Mouse (Mus musculus): Measurements from ENCODE around the gene Morc1. TPM values are rescaled to one million over a fixed set of nuclear protein-coding genes. Genes with fewer than 3 reads are reported as not detected.

Morc1 gene
- polyA plus RNA-seq, 1 experiment from 2014 or later: 0.19 TPM

DNA sequence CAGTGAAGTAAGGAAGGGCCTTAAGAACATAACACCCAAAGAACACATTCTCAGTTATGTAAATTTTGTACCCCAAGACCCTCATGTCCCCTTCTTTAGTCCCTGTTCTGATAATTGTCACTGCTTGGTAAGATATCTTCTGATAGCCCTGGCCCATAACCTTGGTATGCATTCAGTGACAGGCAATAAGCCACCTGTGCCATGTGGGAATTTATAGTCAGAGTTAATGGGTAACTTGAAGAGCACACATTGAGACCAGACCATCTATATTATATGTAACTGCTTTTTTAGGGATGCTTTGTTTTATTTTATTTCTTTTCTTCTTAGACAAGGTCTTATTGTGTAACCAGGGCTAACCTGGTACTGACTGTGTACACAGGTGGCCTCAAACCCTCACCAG lies 27.0 kb upstream of the Morc1 start:
- Histone ChIP-seq H3K9me3 (ENCODE audit: control insufficient read depth, low read length) (no peaks in the 10 kb centered on the region), H3K27ac (replicated peaks) (no peak overlapping the region)

DNA sequence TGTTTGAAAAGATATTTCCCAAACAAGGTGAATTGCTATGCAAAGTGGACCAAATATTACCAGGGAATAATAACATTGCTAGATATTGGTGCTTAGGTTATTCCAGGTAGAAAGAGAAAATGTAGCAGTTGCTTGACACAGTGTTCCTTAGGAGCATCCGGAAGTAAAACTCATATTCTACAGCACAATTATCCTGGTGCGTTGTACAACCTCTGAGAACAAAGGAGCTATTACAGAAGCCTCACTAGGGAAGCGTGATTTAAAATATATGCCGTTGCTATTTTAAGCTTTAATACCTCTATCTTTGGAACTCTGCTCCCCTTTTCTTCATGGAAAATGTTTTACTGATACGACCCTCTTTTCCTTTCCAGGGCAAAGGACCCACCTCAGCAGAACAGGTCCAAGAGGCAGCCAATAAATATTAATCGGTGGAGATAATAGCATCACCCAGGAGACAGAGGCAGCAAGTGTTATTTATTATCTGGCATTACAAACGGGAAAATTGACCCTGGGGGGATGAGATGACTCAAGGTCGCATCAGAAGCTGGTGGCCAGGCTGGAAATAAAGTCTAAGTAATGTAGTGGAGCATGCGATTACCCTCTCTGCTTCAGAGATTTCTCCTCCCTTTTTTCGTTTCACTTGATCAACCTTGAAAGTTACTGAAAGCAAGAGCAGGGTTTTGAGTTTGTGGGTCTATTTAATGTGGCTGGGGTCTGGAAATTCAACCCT lies 25.2 kb upstream of the Morc1 start:
- Histone ChIP-seq H3K4me1 (replicated peaks; ENCODE audit: control insufficient read depth, insufficient read depth) (0 out of 2 replicates have a peak, but pooled peaks cover 2% of the 10 kb centered on the region), H3K9me3 (ENCODE audit: control insufficient read depth, low read length) (no peaks in the 10 kb centered on the region), H3K36me3 (ENCODE audit: control insufficient read depth, insufficient read depth, low read length) (no peaks in the 10 kb centered on the region), H3K27ac (replicated peaks) (no peak overlapping the region), H3K27me3 (ENCODE audit: control insufficient read depth, insufficient read depth, low read length) (no peaks in the 10 kb centered on the region), H3K4me2 (replicated peaks; ENCODE audit: low read depth) (no peak overlapping the region), H3K4me3 (ENCODE audit: low read depth, low read length) (no peak overlapping the region), H3K9ac (ENCODE audit: low read length) (no peak overlapping the region)
- WGBS: 69% methylated on average over 10 of the region's 10 CpGs
- DNase-seq (ENCODE audit: low spot score): no peak
- TF ChIP-seq CTCF (IDR thresholded peaks at IDR 0.05; ENCODE audit: low read depth) (no peak), EP300 (optimal IDR thresholded peaks at IDR 0.05) (no peak)
- ATAC-seq (ENCODE audit: low FRiP score, low TSS enrichment): no peak

More for the DNA sequence above, 27.0 kb upstream of the Morc1 start:
- no peak overlapping the region for H3K4me3 ChIP-seq (ENCODE audit: low read depth, low read length)
- DNase-seq (ENCODE audit: low spot score) (no peak), ATAC-seq (ENCODE audit: low FRiP score, low TSS enrichment) (no peak)
- TF ChIP-seq CTCF (IDR thresholded peaks at IDR 0.05; ENCODE audit: low read depth) (no peak), EP300 (optimal IDR thresholded peaks at IDR 0.05) (no peak)
- H3K27me3 ChIP-seq (ENCODE audit: control insufficient read depth, insufficient read depth, low read length): no peaks in the 10 kb centered on the region
- no peaks in the 10 kb centered on the region for H3K4me1 ChIP-seq (replicated peaks; ENCODE audit: control insufficient read depth, insufficient read depth)
- no peak overlapping the region for H3K9ac ChIP-seq (ENCODE audit: low read length)
- H3K4me2 ChIP-seq (replicated peaks; ENCODE audit: low read depth): no peak overlapping the region
- H3K36me3 ChIP-seq (ENCODE audit: control insufficient read depth, insufficient read depth, low read length): no peaks in the 10 kb centered on the region

DNA sequence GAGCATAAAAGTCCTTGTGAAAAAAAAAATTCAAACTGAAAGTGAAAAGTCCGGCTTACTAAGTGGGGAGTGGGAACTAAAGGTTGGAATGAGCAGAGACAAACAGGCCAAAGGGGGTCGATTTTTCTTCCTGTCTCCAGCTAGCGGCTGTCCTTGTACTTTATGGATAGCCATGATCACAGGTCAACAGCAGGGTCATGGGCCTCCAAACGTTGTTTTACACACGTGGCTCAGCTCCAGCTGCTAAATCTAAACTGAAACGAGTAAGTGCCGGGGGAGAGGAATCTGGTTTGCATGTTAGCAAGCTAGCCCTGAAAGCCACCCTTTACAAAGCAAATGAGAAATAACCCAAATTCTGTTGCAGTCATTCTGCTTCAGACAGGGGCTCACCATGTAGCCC lies 21.5 kb upstream of the Morc1 start:
- Histone ChIP-seq H3K27me3 (ENCODE audit: control insufficient read depth, insufficient read depth, low read length) (no peaks in the 10 kb centered on the region), H3K27ac (replicated peaks) (no peak overlapping the region), H3K9ac (ENCODE audit: low read length) (peak overlapping the region; percentile 31; the same call in 1 of the 2 replicates), H3K4me2 (replicated peaks; ENCODE audit: low read depth) (peak overlapping the region; percentile 44), H3K4me3 (ENCODE audit: low read depth, low read length) (peak overlapping the region; percentile 31; the same call in 1 of the 2 replicates), H3K4me1 (replicated peaks; ENCODE audit: control insufficient read depth, insufficient read depth) (0 out of 2 replicates have a peak, but pooled peaks cover 2% of the 10 kb centered on the region), H3K9me3 (ENCODE audit: control insufficient read depth, low read length) (no peaks in the 10 kb centered on the region), H3K36me3 (ENCODE audit: control insufficient read depth, insufficient read depth, low read length) (no peaks in the 10 kb centered on the region)
- no peak for TF ChIP-seq EP300 (optimal IDR thresholded peaks at IDR 0.05)
- no peak for TF ChIP-seq CTCF (IDR thresholded peaks at IDR 0.05; ENCODE audit: low read depth)
- no peak for DNase-seq (ENCODE audit: low spot score)
- 23% methylated on average over 7 of the region's 7 CpGs for WGBS
- ATAC-seq (ENCODE audit: low FRiP score, low TSS enrichment): no peak

DNA sequence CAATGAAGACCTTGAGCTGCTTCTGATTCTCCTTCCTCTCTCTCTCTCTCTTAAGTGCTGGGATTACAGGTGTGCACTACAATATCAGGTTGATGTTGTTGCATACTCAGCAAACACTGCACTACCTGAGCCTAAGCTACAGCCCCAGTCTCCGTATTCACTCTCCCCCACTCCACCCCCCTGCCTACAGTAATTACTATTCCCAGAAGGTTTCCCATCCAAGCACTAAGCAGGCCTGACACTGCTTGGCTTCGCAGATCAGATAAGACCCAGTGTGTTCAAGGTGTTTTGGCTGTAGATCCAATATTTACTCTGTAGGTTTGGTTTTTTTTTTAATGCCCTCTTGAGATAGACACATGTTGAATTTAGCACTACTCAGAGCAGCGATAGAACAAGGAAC lies 20.9 kb upstream of the Morc1 start:
- no peak overlapping the region for H3K4me2 ChIP-seq (replicated peaks; ENCODE audit: low read depth)

DNA sequence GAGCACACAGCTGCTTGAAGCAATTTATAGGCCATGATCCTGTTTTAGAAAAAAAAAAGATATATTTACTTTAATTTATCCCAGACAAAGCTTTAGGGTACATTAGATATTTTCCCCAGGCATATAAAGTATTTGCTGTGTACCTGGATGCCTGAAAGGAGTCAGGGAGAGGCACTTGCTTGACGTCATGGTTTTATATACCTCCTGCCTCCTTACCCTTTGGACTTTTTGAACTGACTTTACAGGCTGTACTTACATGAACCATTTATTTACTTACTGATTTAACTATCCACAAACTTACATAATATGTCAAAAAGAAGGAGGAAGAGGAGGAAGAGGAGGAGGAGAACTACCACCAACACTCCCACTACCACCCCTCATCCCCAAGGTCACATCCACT lies 18.8 kb upstream of the Morc1 start, which contains the start of gene Gm5485:
Gene Gm5485 (minus strand): TSS at position 171 of the 400 bp plus-strand sequence.
- Histone ChIP-seq H3K4me1 (replicated peaks; ENCODE audit: control insufficient read depth, insufficient read depth) (0 out of 2 replicates have a peak, but pooled peaks cover 2% of the 10 kb centered on the region), H3K9ac (ENCODE audit: low read length) (no peak within 1 kb of the TSS), H3K36me3 (ENCODE audit: control insufficient read depth, insufficient read depth, low read length) (no peaks in the 10 kb centered on the region), H3K27me3 (ENCODE audit: control insufficient read depth, insufficient read depth, low read length) (no peaks in the 10 kb centered on the region), H3K4me2 (replicated peaks; ENCODE audit: low read depth) (no peak within 1 kb of the TSS), H3K27ac (replicated peaks) (no peak within 1 kb of the TSS), H3K9me3 (ENCODE audit: control insufficient read depth, low read length) (no peaks in the 10 kb centered on the region), H3K4me3 (ENCODE audit: low read depth, low read length) (no peak within 1 kb of the TSS)
- TF ChIP-seq CTCF (IDR thresholded peaks at IDR 0.05; ENCODE audit: low read depth) (no peak), EP300 (optimal IDR thresholded peaks at IDR 0.05) (no peak)
- no peak for DNase-seq (ENCODE audit: low spot score)
- ATAC-seq (ENCODE audit: low FRiP score, low TSS enrichment): peak; percentile 86
- 53% methylated on average over 1 of the region's 1 CpGs for WGBS

More for the DNA sequence above, 20.9 kb upstream of the Morc1 start:
- DNase-seq (ENCODE audit: low spot score) (peak; percentile 34), ATAC-seq (ENCODE audit: low FRiP score, low TSS enrichment) (peak; percentile 64)
- Histone ChIP-seq H3K9me3 (ENCODE audit: control insufficient read depth, low read length) (no peaks in the 10 kb centered on the region), H3K27ac (replicated peaks) (no peak overlapping the region), H3K9ac (ENCODE audit: low read length) (no peak overlapping the region), H3K4me1 (replicated peaks; ENCODE audit: control insufficient read depth, insufficient read depth) (0 out of 2 replicates have a peak, but pooled peaks cover 2% of the 10 kb centered on the region), H3K36me3 (ENCODE audit: control insufficient read depth, insufficient read depth, low read length) (no peaks in the 10 kb centered on the region), H3K27me3 (ENCODE audit: control insufficient read depth, insufficient read depth, low read length) (no peaks in the 10 kb centered on the region), H3K4me3 (ENCODE audit: low read depth, low read length) (no peak overlapping the region)
- TF ChIP-seq CTCF (IDR thresholded peaks at IDR 0.05; ENCODE audit: low read depth) (no peak), EP300 (optimal IDR thresholded peaks at IDR 0.05) (no peak)
- 29% methylated on average over 3 of the region's 3 CpGs for WGBS

DNA sequence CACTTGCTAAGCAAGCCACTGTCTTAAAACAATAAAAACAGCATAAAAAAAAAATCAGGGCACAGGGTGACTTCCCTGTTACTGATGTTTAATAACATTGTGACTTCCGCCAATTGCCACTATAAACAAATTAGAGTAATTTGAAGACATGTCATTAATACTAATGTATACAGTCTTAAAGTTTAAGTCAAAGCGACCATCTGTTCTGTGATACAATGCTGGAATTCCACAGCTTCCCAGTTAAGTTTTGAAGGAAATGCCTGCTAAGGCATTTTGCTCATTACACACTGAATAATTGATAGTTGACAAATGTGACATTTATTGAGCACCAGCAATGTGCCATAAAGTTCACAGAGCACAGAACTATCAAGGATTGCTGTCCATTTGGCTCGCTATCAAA lies 12.5 kb upstream of the Morc1 start:
- Histone ChIP-seq H3K4me2 (replicated peaks; ENCODE audit: low read depth) (no peak overlapping the region), H3K4me1 (replicated peaks; ENCODE audit: control insufficient read depth, insufficient read depth) (no peaks in the 10 kb centered on the region), H3K4me3 (ENCODE audit: low read depth, low read length) (no peak overlapping the region), H3K36me3 (ENCODE audit: control insufficient read depth, insufficient read depth, low read length) (no peaks in the 10 kb centered on the region), H3K9me3 (ENCODE audit: control insufficient read depth, low read length) (no peaks in the 10 kb centered on the region), H3K9ac (ENCODE audit: low read length) (no peak overlapping the region), H3K27ac (replicated peaks) (no peak overlapping the region), H3K27me3 (ENCODE audit: control insufficient read depth, insufficient read depth, low read length) (no peaks in the 10 kb centered on the region)
- WGBS: 46% methylated on average over 3 of the region's 3 CpGs
- ATAC-seq (ENCODE audit: low FRiP score, low TSS enrichment) (no peak), DNase-seq (ENCODE audit: low spot score) (no peak)
- TF ChIP-seq EP300 (optimal IDR thresholded peaks at IDR 0.05) (no peak), CTCF (IDR thresholded peaks at IDR 0.05; ENCODE audit: low read depth) (no peak)
